Mouse (Mus musculus) liver, embryonic 14.5 days (tissue): ENCODE measurements at regions not wholly inside any gene's neighbourhood (a gene's known extent, or its start where the extent isn't known, plus 50 kb on each side); places are given as distances from the start of the nearest gene placed in this dataset.

Source experiments
- CTCF ChIP-seq: IDR thresholded peaks from 2 replicates; pipeline ENCODE4 v1.5.1; 2016; ENCODE audit warnings: antibody characterized with exemption, low read depth, control low read depth
- EP300 ChIP-seq: IDR thresholded peaks from 2 replicates; pipeline ENCODE4 v1.6.1; 2016; ENCODE audit warnings: antibody characterized with exemption, low read depth

DNA sequence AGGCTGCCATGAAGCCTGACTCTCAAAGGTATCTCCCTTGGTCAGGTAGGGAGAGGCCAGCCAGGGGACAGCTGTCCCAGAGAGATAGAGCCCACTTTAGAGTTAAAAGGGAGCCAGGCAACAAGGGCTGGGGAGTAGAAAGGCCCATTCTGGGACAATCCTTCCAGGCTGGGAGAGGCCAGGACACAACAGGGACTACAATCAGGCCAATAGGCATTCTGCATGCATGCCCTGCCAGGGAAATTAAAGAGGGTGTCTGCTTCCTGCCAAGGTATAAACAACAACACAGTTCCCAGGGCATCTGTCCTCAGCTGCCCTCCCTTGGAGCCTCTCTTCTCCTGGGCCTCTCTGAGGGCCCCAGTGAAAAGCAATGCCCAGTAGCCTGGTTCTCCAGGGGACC lies 437.8 kb downstream of the Cd83 start:
- no peak for TF ChIP-seq CTCF
- TF ChIP-seq EP300: no peak
